Mouse (Mus musculus): ENCODE data around the gene Gm17482.

Gene Gm17482

GRCm38 (mm10) chr6:115293877-115294276 lies 66.7 kb downstream of the Gm17482 start:
- no peak for DNase-seq

GRCm38 (mm10) chr6:115307134-115307533 lies 80.0 kb downstream of the Gm17482 start:
- DNase-seq = no peak

Data from right cerebral cortex, postnatal 4 days (tissue).